Mouse (Mus musculus): Measurements from ENCODE around the gene Gm14698. TPM values are rescaled to one million over a fixed set of nuclear protein-coding genes. Genes with fewer than 3 reads are reported as not detected.
"Not testable (repeated sequence)": the region's sequence is repeated elsewhere in the genome, so short reads cannot be mapped to it uniquely, and the experiment has no call there.

Gene Gm14698
- 1 to 10 TPM; 2.9 to 4.1 (median 2.9) TPM for polyA plus RNA-seq (2017; shearing (Covaris generic))

GRCm38 (mm10) chrX:68821059-68821458 is at the start of gene Gm14698:
Gene Gm14698 (plus strand): TSS chrX:68821093.
- peak; percentile 58 for ATAC-seq

- not testable (repeated sequence) for ATAC-seq
Observed at GRCm38 (mm10) chrX:68820449-68820848, 444 bp upstream of the Gm14698 start.

GRCm38 (mm10) chrX:68839548-68840444 is 18.9 kb downstream of the Gm14698 start:
- ATAC-seq, result no peak

GRCm38 (mm10) chrX:68865145-68865544 is 44.3 kb downstream of the Gm14698 start:
- no peak for ATAC-seq

Other genes with a start within 250 kb of the Gm14698 start
- 10 to 100 TPM; 21.9 to 25.2 (median 23.6) TPM for gene Fmr1, start 142.6 kb upstream of the Gm14698 start, polyA plus RNA-seq (2017; shearing (Covaris generic))
- gene Fmr1nb, start 59.3 kb upstream of the Gm14698 start, polyA plus RNA-seq (2017; shearing (Covaris generic)), result under 1 TPM in 1 of 3 experiments, not detected in 2; 0.43 TPM
- gene Gm6812, start 72.0 kb downstream of the Gm14698 start, polyA plus RNA-seq (2017; shearing (Covaris generic)), result not detected